Mouse (Mus musculus): ENCODE results near the gene Ice2. TPM values are rescaled to one million over a fixed set of nuclear protein-coding genes. Genes with fewer than 3 reads are reported as not detected.
A peak's percentile ranks its signal among the peaks of the same experiment; 100 is the strongest.

Ice2 gene
- polyA plus RNA-seq, 1 experiment from 2014 or later = 14.5 TPM

DNA sequence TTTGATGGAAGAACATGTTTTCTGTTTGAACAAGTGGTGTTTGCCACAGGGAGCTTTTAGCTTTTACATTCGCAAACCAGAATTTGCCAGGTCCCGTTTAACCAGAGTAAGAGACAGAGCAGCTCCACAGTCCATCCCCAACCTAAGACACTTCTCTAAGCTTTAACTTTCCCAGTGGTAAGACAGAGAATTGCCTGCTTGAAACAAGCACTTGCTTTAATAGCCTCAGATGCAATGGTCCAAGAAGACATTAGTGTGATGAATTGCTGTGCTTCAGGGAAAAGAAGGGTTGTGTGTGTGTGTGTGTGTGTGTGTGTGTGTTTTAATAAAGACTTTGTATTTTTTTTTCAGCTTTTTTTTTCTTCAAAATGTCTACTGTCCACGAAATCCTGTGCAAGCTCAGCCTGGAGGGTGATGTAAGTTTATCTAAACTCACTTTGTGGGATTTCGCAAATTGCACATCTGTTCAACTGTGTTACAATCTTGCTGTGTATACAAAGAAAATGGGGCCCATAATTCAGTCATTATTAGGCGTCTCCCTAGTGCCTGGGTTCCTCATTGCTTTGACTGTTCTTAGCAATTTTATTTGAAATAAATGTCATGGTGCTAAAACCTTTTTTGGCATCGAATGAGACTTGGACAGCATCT is 66.5 kb downstream of the Ice2 start:
- WGBS = 66% methylated on average over 6 of the region's 6 CpGs
- no peak overlapping the region for H3K4me3 ChIP-seq
- H3K4me1 ChIP-seq = peaks cover 75% of the 10 kb centered on the region
- no peak overlapping the region; the same call in 1 of the 2 replicates for H3K27ac ChIP-seq
- no peak overlapping the region for H3K9ac ChIP-seq
- H3K4me2 ChIP-seq = no peak overlapping the region
- ATAC-seq (ENCODE audit: insufficient number of reproducible peaks, low FRiP score, low TSS enrichment, low read depth) = no peak
- no peaks in the 10 kb centered on the region for H3K27me3 ChIP-seq
- H3K36me3 ChIP-seq = peaks cover 53% of the 10 kb centered on the region
- H3K9me3 ChIP-seq = no peaks in the 10 kb centered on the region

DNA sequence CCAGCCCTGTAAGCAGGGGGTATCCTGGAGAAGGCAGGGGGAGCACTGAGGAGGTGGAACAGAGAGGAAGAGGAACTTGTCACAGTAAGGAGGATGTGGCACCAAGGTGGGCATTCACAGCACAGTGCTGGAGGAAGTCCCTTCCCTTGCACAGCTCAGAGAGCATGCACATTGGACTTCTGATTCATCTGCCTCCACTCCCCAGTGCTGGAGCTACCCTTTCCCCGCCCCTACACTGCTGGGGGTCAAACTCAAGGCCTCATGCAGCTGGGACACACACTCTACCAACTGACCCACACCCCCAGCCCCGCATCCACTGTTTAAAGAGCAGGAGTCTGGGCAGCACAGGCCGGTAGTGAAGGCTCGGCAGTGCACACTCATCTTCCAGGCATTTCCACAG is 68.4 kb downstream of the Ice2 start:
- Histone ChIP-seq H3K4me1 (peaks cover 76% of the 10 kb centered on the region), H3K36me3 (peaks cover 52% of the 10 kb centered on the region), H3K27ac (peak overlapping the region; percentile 38; the same call in 1 of the 2 replicates), H3K9me3 (no peaks in the 10 kb centered on the region), H3K9ac (no peak overlapping the region), H3K27me3 (no peaks in the 10 kb centered on the region), H3K4me2 (no peak overlapping the region), H3K4me3 (no peak overlapping the region)
- 66% methylated on average over 4 of the region's 4 CpGs for WGBS
- no peak for ATAC-seq (ENCODE audit: insufficient number of reproducible peaks, low FRiP score, low TSS enrichment, low read depth)

DNA sequence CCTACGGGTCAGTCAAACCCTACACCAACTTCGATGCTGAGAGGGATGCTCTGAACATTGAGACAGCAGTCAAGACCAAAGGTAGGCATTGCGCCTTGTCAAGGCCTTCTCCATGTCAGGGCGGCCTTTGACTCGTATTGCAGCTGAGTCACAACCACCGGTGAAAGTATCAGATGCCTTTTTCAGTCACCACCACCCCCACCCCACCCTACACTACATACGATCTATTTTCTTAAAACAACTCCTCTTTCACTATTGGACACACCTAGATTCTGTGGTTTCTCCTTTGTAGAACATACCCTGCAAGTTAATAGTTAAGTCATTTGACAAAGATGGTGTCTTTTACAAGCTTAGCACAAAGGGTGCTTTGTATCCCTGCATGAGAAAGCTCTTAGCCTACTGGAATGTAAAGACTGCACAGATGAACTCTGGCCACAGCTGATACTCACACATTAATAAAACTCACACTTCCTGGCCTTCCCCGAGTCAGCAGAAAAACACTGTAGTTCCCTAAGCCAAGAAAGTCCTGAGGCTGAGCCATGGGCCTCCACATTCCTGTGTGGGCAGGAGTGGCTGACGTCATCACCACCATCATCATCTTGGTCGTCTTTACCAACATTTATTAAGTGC is 69.7 kb downstream of the Ice2 start:
- no peak overlapping the region for H3K9ac ChIP-seq
- H3K27me3 ChIP-seq = no peaks in the 10 kb centered on the region
- no peak overlapping the region for H3K4me2 ChIP-seq
- H3K4me1 ChIP-seq = peaks cover 82% of the 10 kb centered on the region
- H3K4me3 ChIP-seq = no peak overlapping the region
- H3K9me3 ChIP-seq = no peaks in the 10 kb centered on the region
- H3K27ac ChIP-seq = peak overlapping the region; percentile 34
- no peak for ATAC-seq (ENCODE audit: insufficient number of reproducible peaks, low FRiP score, low TSS enrichment, low read depth)
- H3K36me3 ChIP-seq = peaks cover 51% of the 10 kb centered on the region
- WGBS = 46% methylated on average over 10 of the region's 10 CpGs

DNA sequence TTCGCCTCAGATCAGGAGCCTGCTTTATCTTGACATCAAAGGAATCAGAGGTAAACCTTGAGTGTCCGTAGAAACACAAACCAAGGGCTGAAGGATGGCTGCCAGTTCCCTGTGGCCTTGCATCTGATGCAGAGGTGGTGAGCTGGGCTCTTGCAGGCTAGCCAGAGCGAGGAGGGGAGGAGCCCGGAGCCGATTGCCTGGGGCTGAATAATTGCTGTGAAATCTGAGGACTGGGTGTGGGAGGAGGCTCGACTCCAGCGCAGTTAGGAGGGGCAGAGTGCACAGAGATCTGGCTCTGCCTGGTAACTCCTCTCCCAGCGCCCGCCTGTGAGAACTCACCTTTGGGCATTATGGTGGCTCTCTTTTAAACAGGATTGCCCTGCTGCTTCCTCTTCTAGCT is 71.3 kb downstream of the Ice2 start:
- Histone ChIP-seq H3K9ac (no peak overlapping the region), H3K9me3 (no peaks in the 10 kb centered on the region), H3K4me3 (no peak overlapping the region), H3K4me2 (no peak overlapping the region), H3K4me1 (peaks cover 83% of the 10 kb centered on the region), H3K27me3 (no peaks in the 10 kb centered on the region), H3K27ac (peak overlapping the region; percentile 82), H3K36me3 (peaks cover 63% of the 10 kb centered on the region)
- ATAC-seq (ENCODE audit: insufficient number of reproducible peaks, low FRiP score, low TSS enrichment, low read depth) = peak; percentile 22; the same call in 1 of the 2 replicates
- WGBS = 5% methylated on average over 9 of the region's 9 CpGs

DNA sequence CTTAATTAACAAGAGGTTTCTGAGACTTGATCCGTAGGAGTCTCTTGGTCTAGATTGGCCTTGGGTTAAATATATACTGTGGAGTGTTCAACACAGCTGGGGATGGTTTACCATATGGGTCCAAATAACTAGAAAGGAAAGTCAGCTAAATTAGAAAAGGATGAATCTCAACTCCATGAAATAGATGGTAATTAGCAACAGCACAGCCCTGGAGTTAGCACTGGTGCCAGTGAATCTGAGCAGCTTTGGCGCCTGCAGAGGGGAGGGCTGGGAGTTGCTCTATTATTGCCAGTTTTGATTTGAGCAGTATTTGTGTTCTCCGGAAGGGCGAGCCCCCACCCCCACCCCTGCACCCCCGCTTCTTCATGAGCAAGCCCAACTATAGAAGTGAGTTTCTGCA is 72.7 kb downstream of the Ice2 start:
- 0 out of 2 replicates have a peak, but pooled peaks have one; percentile 5 for ATAC-seq (ENCODE audit: insufficient number of reproducible peaks, low FRiP score, low TSS enrichment, low read depth)
- Histone ChIP-seq H3K4me2 (0 out of 2 replicates have a peak overlapping the region, but pooled peaks have one; percentile 24), H3K4me1 (peaks cover 76% of the 10 kb centered on the region), H3K36me3 (peaks cover 62% of the 10 kb centered on the region), H3K27ac (peak overlapping the region; percentile 82), H3K4me3 (no peak overlapping the region), H3K9me3 (no peaks in the 10 kb centered on the region), H3K27me3 (no peaks in the 10 kb centered on the region), H3K9ac (no peak overlapping the region)
- WGBS = 20% methylated on average over 5 of the region's 5 CpGs

DNA sequence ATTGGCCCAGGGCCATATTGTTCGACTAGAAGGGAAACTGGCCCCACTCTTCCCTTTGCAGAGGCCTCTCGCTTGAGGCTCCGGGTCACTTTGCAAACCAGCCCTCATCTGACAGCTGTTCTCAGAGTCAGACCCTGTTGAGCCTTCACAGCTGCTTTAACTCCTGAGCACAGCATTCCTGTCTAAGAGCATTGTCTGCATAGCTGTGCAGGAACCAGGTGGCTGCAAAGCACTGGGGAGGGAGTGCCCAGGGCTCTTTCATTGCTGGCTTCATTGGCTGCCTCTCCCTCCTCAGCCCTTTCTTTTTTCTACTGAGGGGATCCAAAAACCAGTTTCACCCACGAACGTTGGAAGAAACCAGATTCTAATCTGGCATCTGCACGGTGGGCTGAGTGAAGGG is 73.2 kb downstream of the Ice2 start:
- H3K4me1 ChIP-seq = peaks cover 70% of the 10 kb centered on the region
- no peak overlapping the region for H3K4me3 ChIP-seq
- peak overlapping the region; percentile 82 for H3K27ac ChIP-seq
- ATAC-seq (ENCODE audit: insufficient number of reproducible peaks, low FRiP score, low TSS enrichment, low read depth) = peak; percentile 66
- no peaks in the 10 kb centered on the region for H3K27me3 ChIP-seq
- H3K36me3 ChIP-seq = peaks cover 60% of the 10 kb centered on the region
- H3K9ac ChIP-seq = no peak overlapping the region
- 3% methylated on average over 6 of the region's 6 CpGs for WGBS
- H3K4me2 ChIP-seq = peak overlapping the region; percentile 24; the same call in 1 of the 2 replicates
- no peaks in the 10 kb centered on the region for H3K9me3 ChIP-seq

DNA sequence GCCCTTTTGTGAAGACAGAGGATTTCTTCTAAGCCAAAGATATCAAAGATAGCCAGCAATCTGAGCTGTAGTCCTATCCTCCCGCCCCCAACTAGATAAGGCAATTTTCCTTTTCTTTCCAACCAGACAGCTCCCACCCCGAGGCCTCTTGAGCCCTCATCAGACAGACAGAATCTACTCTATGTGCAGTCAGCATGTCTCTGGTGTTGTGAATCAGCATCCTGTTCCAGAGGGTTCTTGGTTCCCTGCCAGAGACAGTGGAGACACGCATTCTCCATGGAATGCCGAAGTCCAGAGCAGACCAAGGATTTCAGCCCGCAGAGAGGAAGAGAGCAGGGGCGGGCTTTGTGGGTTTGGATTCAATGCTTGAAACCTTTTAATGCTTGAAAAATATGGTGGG is 75.0 kb downstream of the Ice2 start:
- ATAC-seq (ENCODE audit: insufficient number of reproducible peaks, low FRiP score, low TSS enrichment, low read depth) = peak; percentile 59
- H3K27ac ChIP-seq = peak overlapping the region; percentile 51
- no peak overlapping the region for H3K4me2 ChIP-seq
- WGBS = 54% methylated on average over 6 of the region's 6 CpGs
- peaks cover 68% of the 10 kb centered on the region for H3K4me1 ChIP-seq
- no peaks in the 10 kb centered on the region for H3K27me3 ChIP-seq
- H3K9me3 ChIP-seq = no peaks in the 10 kb centered on the region
- peaks cover 60% of the 10 kb centered on the region for H3K36me3 ChIP-seq
- no peak overlapping the region for H3K4me3 ChIP-seq
- no peak overlapping the region for H3K9ac ChIP-seq

DNA sequence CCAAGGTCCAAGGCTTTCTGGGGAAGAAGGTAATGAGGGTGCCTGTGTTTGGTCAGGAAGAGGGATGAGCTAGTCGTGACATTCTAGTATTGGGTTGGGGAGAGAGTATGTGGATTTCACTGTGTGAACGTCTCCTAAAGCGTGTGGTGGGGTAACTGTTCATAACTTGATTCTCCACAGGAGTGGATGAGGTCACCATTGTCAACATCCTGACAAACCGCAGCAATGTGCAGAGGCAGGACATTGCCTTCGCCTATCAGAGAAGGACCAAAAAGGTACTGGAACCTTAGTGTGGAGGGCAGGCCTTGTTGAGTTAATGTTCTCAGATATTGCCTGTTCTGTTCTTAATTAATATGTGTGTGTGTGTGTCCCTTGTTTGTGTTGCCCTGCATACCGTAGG is 78.2 kb downstream of the Ice2 start:
- no peak overlapping the region for H3K27ac ChIP-seq
- no peaks in the 10 kb centered on the region for H3K9me3 ChIP-seq
- no peaks in the 10 kb centered on the region for H3K27me3 ChIP-seq
- H3K36me3 ChIP-seq = peaks cover 68% of the 10 kb centered on the region
- H3K4me2 ChIP-seq = no peak overlapping the region
- ATAC-seq (ENCODE audit: insufficient number of reproducible peaks, low FRiP score, low TSS enrichment, low read depth) = no peak
- peaks cover 47% of the 10 kb centered on the region for H3K4me1 ChIP-seq
- 68% methylated on average over 6 of the region's 6 CpGs for WGBS
- no peak overlapping the region for H3K9ac ChIP-seq
- H3K4me3 ChIP-seq = no peak overlapping the region

DNA sequence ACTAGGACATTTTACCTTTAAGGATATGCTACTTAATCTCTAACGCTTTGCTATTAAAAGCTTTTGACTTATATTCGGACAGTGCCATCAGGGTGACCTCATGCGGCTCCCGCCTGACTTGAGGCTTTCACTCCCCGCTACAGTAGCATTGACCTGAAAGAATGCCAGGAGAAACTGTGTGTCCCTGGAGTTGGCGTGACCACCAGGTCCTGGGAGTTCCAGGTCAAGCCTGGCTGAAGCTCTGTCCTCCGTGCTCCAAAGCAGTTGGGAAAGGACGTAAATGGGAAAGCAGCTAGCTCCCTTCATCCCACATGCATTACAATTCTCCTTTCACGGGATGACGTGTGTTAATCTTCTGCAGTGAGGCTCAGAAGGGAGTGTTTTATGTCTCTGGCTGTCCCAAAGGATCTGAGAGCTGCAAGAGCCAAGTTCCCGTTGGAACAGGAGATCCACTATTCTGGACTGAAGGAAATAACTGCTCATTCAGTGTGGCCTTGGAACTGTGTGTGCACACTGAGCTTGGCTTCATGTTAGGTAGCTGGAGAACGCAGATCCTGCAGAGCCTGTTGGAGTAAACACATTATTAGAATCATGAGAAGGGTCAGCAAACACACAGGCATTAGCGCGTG is 79.6 kb downstream of the Ice2 start:
- peak overlapping the region; percentile 78 for H3K27ac ChIP-seq
- H3K4me1 ChIP-seq = peaks cover 34% of the 10 kb centered on the region
- 51% methylated on average over 14 of the region's 14 CpGs for WGBS

DNA sequence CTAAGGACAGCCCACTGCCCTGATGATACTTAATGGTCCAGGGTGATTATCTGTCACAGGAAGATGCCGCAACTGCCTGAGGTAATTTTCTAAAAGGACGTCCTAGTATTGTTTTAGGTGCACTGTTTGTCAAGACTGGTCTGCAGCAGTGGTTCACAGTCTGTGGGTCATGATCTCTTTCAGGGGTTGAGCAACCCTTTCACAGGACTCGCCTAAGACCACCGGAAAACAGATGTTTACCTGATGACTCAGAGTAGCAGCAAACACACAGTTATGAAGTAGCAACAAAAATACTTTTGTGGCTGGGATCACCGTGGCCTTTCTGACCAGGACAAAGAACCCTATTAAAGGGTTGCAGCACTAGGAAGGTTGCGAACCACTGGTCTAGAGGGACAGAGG is 80.1 kb downstream of the Ice2 start:
- Histone ChIP-seq H3K27ac (peak overlapping the region; percentile 78; the same call in 1 of the 2 replicates), H3K4me2 (no peak overlapping the region), H3K36me3 (peaks cover 74% of the 10 kb centered on the region), H3K9me3 (no peaks in the 10 kb centered on the region), H3K4me1 (peaks cover 29% of the 10 kb centered on the region), H3K9ac (no peak overlapping the region), H3K4me3 (no peak overlapping the region), H3K27me3 (no peaks in the 10 kb centered on the region)
- 55% methylated on average over 6 of the region's 6 CpGs for WGBS
- ATAC-seq (ENCODE audit: insufficient number of reproducible peaks, low FRiP score, low TSS enrichment, low read depth) = no peak

More for the DNA sequence above, 79.6 kb downstream of the Ice2 start:
- H3K9me3 ChIP-seq = no peaks in the 10 kb centered on the region
- H3K27me3 ChIP-seq = no peaks in the 10 kb centered on the region
- H3K9ac ChIP-seq = no peak overlapping the region
- no peak for ATAC-seq (ENCODE audit: insufficient number of reproducible peaks, low FRiP score, low TSS enrichment, low read depth)
- H3K4me3 ChIP-seq = no peak overlapping the region
- no peak overlapping the region for H3K4me2 ChIP-seq
- peaks cover 72% of the 10 kb centered on the region for H3K36me3 ChIP-seq

DNA sequence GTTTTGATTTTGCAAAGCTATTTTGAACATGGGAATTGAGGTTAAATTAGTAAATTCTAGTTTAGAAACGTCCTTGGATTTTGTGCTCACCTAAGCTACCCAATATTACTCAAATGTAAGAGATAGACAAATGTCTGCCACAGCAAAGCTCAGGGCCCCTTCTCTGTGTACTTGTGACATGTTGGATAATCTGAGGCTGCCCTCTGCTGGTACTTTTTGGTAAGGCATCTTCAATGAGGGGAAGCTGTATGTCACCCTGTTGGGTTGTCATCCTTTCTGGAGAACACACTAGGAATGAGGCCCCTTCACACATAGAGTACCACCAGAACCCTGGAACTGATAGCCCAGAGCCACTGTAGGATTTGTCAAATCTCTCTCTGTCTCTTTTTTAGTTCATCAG is 82.6 kb downstream of the Ice2 start:
- no peak for ATAC-seq (ENCODE audit: insufficient number of reproducible peaks, low FRiP score, low TSS enrichment, low read depth)
- H3K36me3 ChIP-seq = peaks cover 86% of the 10 kb centered on the region
- no peak overlapping the region for H3K27ac ChIP-seq
- WGBS = 2% methylated on average over 1 of the region's 1 CpGs
- peaks cover 22% of the 10 kb centered on the region for H3K4me1 ChIP-seq
- H3K9ac ChIP-seq = no peak overlapping the region
- no peak overlapping the region for H3K4me2 ChIP-seq
- no peak overlapping the region for H3K4me3 ChIP-seq
- H3K27me3 ChIP-seq = no peaks in the 10 kb centered on the region
- H3K9me3 ChIP-seq = no peaks in the 10 kb centered on the region

All from limb, embryonic 15.5 days (tissue).